Mouse (Mus musculus): ENCODE results near the gene Cmss1. TPM values are rescaled to one million over a fixed set of nuclear protein-coding genes. Genes with fewer than 3 reads are reported as not detected.

Cmss1 gene
- polyA plus RNA-seq, 1 experiment from 2014 or later, result 52.5 TPM

Other genes with a start within 250 kb of the Cmss1 start
- 1.1 and 1.4 TPM in 2 replicates for gene Col8a1, start 147.9 kb upstream of the Cmss1 start, polyA plus RNA-seq (2014; fragmentation: Nextera tagmentation; extraction: Ambion mirVana)

Data from forebrain, embryonic 11.5 days (tissue).